Mouse (Mus musculus) B cell, adult 67 days (primary cell): ENCODE data around the gene Vmn2r51. TPM values are rescaled to one million over a fixed set of nuclear protein-coding genes. Genes with fewer than 3 reads are reported as not detected.

ENCODE experiments used
- total RNA-seq, 2 experiments: library from RNA; stranded (reverse); gene quantifications; 4 replicates each; pipeline ENCODE4 v1.2.4; 2023

The Vmn2r51 gene
- not detected for total RNA-seq

DNA sequence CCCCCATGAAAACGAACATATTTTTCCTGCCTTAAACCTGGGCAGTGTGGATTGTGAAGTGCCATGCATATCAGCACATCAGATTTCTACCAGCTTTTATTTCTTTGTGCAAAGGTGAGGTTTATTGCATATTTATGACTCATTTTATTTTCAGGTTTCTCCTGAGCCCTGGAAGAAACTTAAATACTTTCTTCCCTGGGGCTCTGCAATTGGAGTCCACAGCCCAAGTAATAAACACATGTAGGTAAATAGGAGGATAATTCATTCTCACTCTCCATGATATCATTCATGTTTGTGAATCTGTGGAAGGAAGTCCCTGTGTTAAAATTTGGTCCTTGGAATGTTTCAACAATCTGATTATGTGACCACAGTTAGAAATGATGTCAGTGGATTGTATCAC is at the start of gene Vmn2r51:
Gene Vmn2r51 (minus strand): TSS at position 101 of the 400 bp plus-strand sequence.

DNA sequence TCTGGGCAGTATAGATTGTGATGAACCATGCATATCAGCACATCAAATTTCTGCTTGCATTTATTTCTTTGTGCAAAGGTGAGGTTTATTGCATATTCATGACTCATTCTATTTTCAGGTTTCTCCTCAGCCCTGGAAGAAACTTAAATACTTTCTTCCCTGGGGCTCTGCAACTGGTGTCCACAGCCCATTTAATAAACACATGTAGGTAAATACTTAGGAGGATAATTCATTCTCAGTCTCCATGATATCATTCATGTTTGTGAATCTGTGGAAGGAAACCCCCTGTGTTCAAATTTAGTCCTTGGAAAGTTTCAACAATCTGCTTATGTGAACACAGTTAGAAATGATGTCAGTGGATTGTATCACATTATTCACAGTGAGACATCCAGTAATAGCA is 52.3 kb downstream of the Vmn2r51 start, which contains the start of gene Vmn2r50:
Gene Vmn2r50 (minus strand): TSS at position 101 of the 400 bp plus-strand sequence.

Other genes starting within 250 kb of the Vmn2r51 start
- gene Vmn2r48, start 152.2 kb downstream of the Vmn2r51 start, total RNA-seq: not detected
- gene Vmn2r49, start 113.5 kb downstream of the Vmn2r51 start, total RNA-seq: not detected
- gene Vmn2r50, start 52.4 kb downstream of the Vmn2r51 start, total RNA-seq: not detected
- gene Vmn2r52, start 70.8 kb upstream of the Vmn2r51 start, total RNA-seq: under 1 TPM; 0.12 to 0.15 TPM
- gene Vmn1r66, start 172.3 kb upstream of the Vmn2r51 start, total RNA-seq: not detected